Mouse (Mus musculus): ENCODE results near the gene Vcp.

GRCm38 (mm10) chr4:42945043-42945442, 55.3 kb downstream of the Vcp start:
- TF ChIP-seq CTCF (IDR thresholded peaks at IDR 0.05; ENCODE audit: low read depth, low read length), result no peak
- no peak for TF ChIP-seq POLR2A (IDR thresholded peaks at IDR 0.05; ENCODE audit: borderline replicate concordance, low read depth, low read length)
